Mouse (Mus musculus) MEL (cell line): ENCODE measurements around the gene Aox4. TPM values are rescaled to one million over a fixed set of nuclear protein-coding genes. Genes with fewer than 3 reads are reported as not detected.

ENCODE experiments used
- DNase-seq: peaks from one replicate; pipeline ENCODE4 v3.0.0; 2011; ENCODE audit warnings: low read depth, low spot score
- H3K27ac ChIP-seq: 2 replicates; pipeline ENCODE4 v1.5.1; 2012; ENCODE audit warnings: low read depth, mild to moderate bottlenecking, control low read depth, low read length, moderate library complexity; ENCODE audit not compliant: control insufficient read depth
- H3K27me3 ChIP-seq, 2 experiments: fragments of 150-350 bp in 1 of 2; sonication (generic) in 1 of 2; 2 replicates each; pipeline ENCODE4 v1.6.1; 2012; ENCODE audit warnings: low read length in 2 of 2, mild to moderate bottlenecking in 2 of 2, improper control_type of control experiment in 1 of 2, moderate library complexity in 1 of 2; ENCODE audit not compliant: insufficient read depth in 2 of 2, control insufficient read depth in 1 of 2
- H3K36me3 ChIP-seq, 2 experiments: 2 replicates each; pipeline ENCODE4 v1.6.1; 2012 to 2014; ENCODE audit warnings: low read length in 2 of 2, improper control_type of control experiment in 1 of 2, inconsistent platforms in 1 of 2, mild to moderate bottlenecking in 1 of 2; ENCODE audit not compliant: insufficient read depth in 2 of 2, control insufficient read depth in 1 of 2
- H3K4me1 ChIP-seq, 2 experiments: fragments of 150-350 bp in 1 of 2; sonication (generic) in 1 of 2; 2 replicates each; pipeline ENCODE4 v1.6.1; 2012; ENCODE audit warnings: low read length in 2 of 2, improper control_type of control experiment in 1 of 2, mild to moderate bottlenecking in 1 of 2; ENCODE audit not compliant: insufficient read depth in 2 of 2, control insufficient read depth in 1 of 2
- H3K4me3 ChIP-seq, 2 experiments: fragments of 150-350 bp in 1 of 2; sonication (generic) in 1 of 2; 2 replicates each; pipeline ENCODE4 v1.5.1; 2012; ENCODE audit warnings: low read depth in 2 of 2, low read length in 2 of 2, mild to moderate bottlenecking in 2 of 2, moderate library complexity in 2 of 2, control low read depth in 1 of 2, improper control_type of control experiment in 1 of 2; ENCODE audit not compliant: control insufficient read depth in 1 of 2, insufficient read depth in 1 of 2
- H3K79me2 ChIP-seq: 2 replicates; pipeline ENCODE4 v1.6.1; 2012; ENCODE audit warnings: mild to moderate bottlenecking, low read length, moderate library complexity; ENCODE audit not compliant: control insufficient read depth, poor library complexity, insufficient read depth
- H3K9ac ChIP-seq: 2 replicates; pipeline ENCODE4 v1.6.1; 2012; ENCODE audit warnings: low read depth, mild to moderate bottlenecking, control low read depth, low read length, moderate library complexity; ENCODE audit not compliant: control insufficient read depth, poor library complexity, severe bottlenecking
- H3K9me3 ChIP-seq: fragments of 150-350 bp; sonication (generic); replicated peaks from 2 replicates; pipeline ENCODE4 v1.6.1; 2012; ENCODE audit warnings: mild to moderate bottlenecking, low read length, improper control_type of control experiment, moderate library complexity; ENCODE audit not compliant: insufficient read depth
- BHLHE40 ChIP-seq: IDR thresholded peaks from 2 replicates; pipeline ENCODE4 v1.6.1; 2012; ENCODE audit warnings: low read depth, mild to moderate bottlenecking, inconsistent platforms, low read length, improper control_type of control experiment, borderline replicate concordance
- CHD2 ChIP-seq: IDR thresholded peaks from 2 replicates; pipeline ENCODE4 v1.6.1; 2011; ENCODE audit warnings: low read length, improper control_type of control experiment
- CTCF ChIP-seq, 3 experiments: IDR thresholded peaks in 2 of 3; conservative IDR thresholded peaks in 1 of 3; 2 replicates each; pipeline ENCODE4 v1.5.1; 2011 to 2012; ENCODE audit warnings: low read length in 3 of 3, low read depth in 2 of 3, mild to moderate bottlenecking in 2 of 3, improper control_type of control experiment in 1 of 3, inconsistent platforms in 1 of 3, mixed read lengths in 1 of 3, moderate library complexity in 1 of 3; ENCODE audit not compliant: control insufficient read depth in 1 of 3, insufficient read depth in 1 of 3, poor library complexity in 1 of 3, severe bottlenecking in 1 of 3
- E2F4 ChIP-seq: IDR thresholded peaks from 2 replicates; pipeline ENCODE4 v1.6.1; 2011; ENCODE audit warnings: low read depth, low read length, improper control_type of control experiment, borderline replicate concordance
- ELF1 ChIP-seq: IDR thresholded peaks from 2 replicates; pipeline ENCODE4 v1.6.1; 2014; ENCODE audit warnings: low read depth, mild to moderate bottlenecking, inconsistent platforms, low read length, improper control_type of control experiment, moderate library complexity
- ETS1 ChIP-seq: IDR thresholded peaks from 2 replicates; pipeline ENCODE4 v1.6.1; 2012; ENCODE audit warnings: low read depth, mild to moderate bottlenecking, inconsistent platforms, low read length, improper control_type of control experiment, moderate library complexity
- HCFC1 ChIP-seq: IDR thresholded peaks from 2 replicates; pipeline ENCODE4 v1.6.1; 2012; ENCODE audit warnings: low read depth, mild to moderate bottlenecking, inconsistent platforms, low read length, improper control_type of control experiment, moderate library complexity
- JUND ChIP-seq: IDR thresholded peaks from 2 replicates; pipeline ENCODE4 v1.6.1; 2011; ENCODE audit warnings: low read depth, mild to moderate bottlenecking, improper control_type of control experiment, low read length
- KAT2A ChIP-seq: conservative IDR thresholded peaks from 2 replicates; pipeline ENCODE4 v1.6.1; 2012; ENCODE audit warnings: low read depth, low read length, improper control_type of control experiment, inconsistent platforms
- MAFK ChIP-seq: IDR thresholded peaks from 2 replicates; pipeline ENCODE4 v1.6.1; 2011; ENCODE audit warnings: low read depth, mild to moderate bottlenecking, low read length, improper control_type of control experiment, borderline replicate concordance
- MXI1 ChIP-seq: IDR thresholded peaks from 2 replicates; pipeline ENCODE4 v1.6.1; 2011; ENCODE audit warnings: mild to moderate bottlenecking, low read depth, low read length, improper control_type of control experiment
- MYC ChIP-seq: IDR thresholded peaks from 2 replicates; pipeline ENCODE4 v1.6.1; 2011; ENCODE audit warnings: low read depth, mild to moderate bottlenecking, low read length, improper control_type of control experiment, moderate library complexity
- NRF1 ChIP-seq: IDR thresholded peaks from 2 replicates; pipeline ENCODE4 v1.6.1; 2014; ENCODE audit warnings: low read depth, mild to moderate bottlenecking, inconsistent platforms, low read length, improper control_type of control experiment, moderate library complexity; ENCODE audit not compliant: poor library complexity, insufficient read depth, severe bottlenecking
- POLR2A ChIP-seq, 2 experiments: IDR thresholded peaks; 2 replicates each; pipeline ENCODE4 v1.6.1; 2011 to 2012; ENCODE audit warnings: low read length in 2 of 2, mild to moderate bottlenecking in 2 of 2, control low read depth in 1 of 2, improper control_type of control experiment in 1 of 2, low read depth in 1 of 2, moderate library complexity in 1 of 2; ENCODE audit not compliant: control insufficient read depth in 1 of 2, insufficient read depth in 1 of 2, poor library complexity in 1 of 2
- POLR2AphosphoS2 ChIP-seq: IDR thresholded peaks from 2 replicates; pipeline ENCODE4 v1.6.1; 2011; ENCODE audit warnings: low read length, improper control_type of control experiment
- RAD21 ChIP-seq: IDR thresholded peaks from 2 replicates; pipeline ENCODE4 v1.6.1; 2011; ENCODE audit warnings: mild to moderate bottlenecking, low read depth, low read length, improper control_type of control experiment
- SMC3 ChIP-seq: IDR thresholded peaks from 2 replicates; pipeline ENCODE4 v1.6.1; 2011; ENCODE audit warnings: low read depth, low read length, improper control_type of control experiment
- TAL1 ChIP-seq: IDR thresholded peaks from 2 replicates; pipeline ENCODE4 v1.6.1; 2012; ENCODE audit warnings: mild to moderate bottlenecking, inconsistent platforms, low read length, moderate library complexity, mixed read lengths
- TBP ChIP-seq: IDR thresholded peaks from 2 replicates; pipeline ENCODE4 v1.8.0; 2011; ENCODE audit warnings: low read depth, low read length, improper control_type of control experiment
- TCF12 ChIP-seq: IDR thresholded peaks from 2 replicates; pipeline ENCODE4 v1.6.1; 2014; ENCODE audit warnings: low read depth, mild to moderate bottlenecking, inconsistent platforms, low read length, improper control_type of control experiment, moderate library complexity
- UBTF ChIP-seq: IDR thresholded peaks from 2 replicates; pipeline ENCODE4 v1.6.1; 2012; ENCODE audit warnings: low read depth, mild to moderate bottlenecking, inconsistent platforms, low read length, improper control_type of control experiment, moderate library complexity, borderline replicate concordance; ENCODE audit not compliant: insufficient read depth
- USF1 ChIP-seq: IDR thresholded peaks from 2 replicates; pipeline ENCODE4 v1.6.1; 2014; ENCODE audit warnings: low read depth, mild to moderate bottlenecking, inconsistent platforms, low read length, improper control_type of control experiment, moderate library complexity
- USF2 ChIP-seq, 2 experiments: IDR thresholded peaks; 2 replicates each; pipeline ENCODE4 v1.6.1; 2011 to 2012; ENCODE audit warnings: improper control_type of control experiment in 2 of 2, low read length in 2 of 2, borderline replicate concordance in 1 of 2, inconsistent platforms in 1 of 2, low read depth in 1 of 2, mild to moderate bottlenecking in 1 of 2; ENCODE audit not compliant: insufficient read depth in 1 of 2
- ZNF384 ChIP-seq: IDR thresholded peaks from 2 replicates; pipeline ENCODE4 v1.6.1; 2012; ENCODE audit warnings: low read depth, mild to moderate bottlenecking, inconsistent platforms, low read length, improper control_type of control experiment
- polyA plus RNA-seq, 2 experiments: library from polyadenylated mRNA; stranded (reverse) in 1 of 2; unstranded in 1 of 2; fragments of >175 nt in 1 of 2; fragments of >200 nt in 1 of 2; gene quantifications; 2 replicates each; pipeline versions ENCODE4 v1.2.1 to v1.2.4; 2012; ENCODE audit warnings: low replicate concordance in 2 of 2, low read depth in 1 of 2; ENCODE audit not compliant: insufficient read length in 2 of 2, insufficient read depth in 1 of 2, missing spikeins in 1 of 2
- total RNA-seq: library from RNA; depleted of rRNA; stranded (reverse); fragments of 300-350 nt; gene quantifications from 2 replicates; pipeline ENCODE4 v1.2.3, GENCODE M21; 2012

Gene Aox4
- total and polyA plus RNA-seq, 3 experiments, result not detected

GRCm38 (mm10) chr1:58198386-58198785, 11.8 kb upstream of the Aox4 start:
- TF ChIP-seq MXI1 (no peak), HCFC1 (no peak), USF2 (IDR thresholded peaks at IDR 0.05; ENCODE audit: borderline replicate concordance in 1 of 2, insufficient read depth in 1 of 2, low read depth in 1 of 2, low read length in 2 of 2) (no peak), BHLHE40 (no peak), ELF1 (no peak), UBTF (no peak), TAL1 (no peak), TBP (no peak), CTCF (IDR thresholded peaks at IDR 0.05 in 2 of 3, conservative IDR thresholded peaks at IDR 0.05 in 1 of 3; ENCODE audit: control insufficient read depth in 1 of 3, insufficient read depth in 1 of 3, low read depth in 2 of 3, low read length in 3 of 3, poor library complexity in 1 of 3, severe bottlenecking in 1 of 3) (no peak), JUND (no peak), E2F4 (no peak), MAFK (no peak)

GRCm38 (mm10) chr1:58212805-58213204, 2.6 kb downstream of the Aox4 start:
- Histone ChIP-seq H3K4me3 (no peak overlapping the region), H3K4me1 (no peaks in the 10 kb centered on the region), H3K79me2 (no peaks in the 10 kb centered on the region), H3K9me3 (no peaks in the 10 kb centered on the region), H3K27ac (no peak overlapping the region), H3K27me3 (no peaks in the 10 kb centered on the region), H3K9ac (no peak overlapping the region), H3K36me3 (no peaks in the 10 kb centered on the region)
- DNase-seq, result no peak
- TF ChIP-seq E2F4 (no peak), CHD2 (no peak), KAT2A (no peak), TAL1 (no peak), POLR2A (IDR thresholded peaks at IDR 0.05; ENCODE audit: control insufficient read depth in 1 of 2, insufficient read depth in 1 of 2, low read depth in 1 of 2, low read length in 2 of 2, poor library complexity in 1 of 2) (no peak), USF1 (no peak), TCF12 (no peak), SMC3 (no peak), ETS1 (no peak), ZNF384 (no peak), UBTF (no peak), ELF1 (no peak), MYC (no peak), POLR2AphosphoS2 (no peak), RAD21 (no peak), NRF1 (no peak)

More at GRCm38 (mm10) chr1:58198386-58198785, 11.8 kb upstream of the Aox4 start:
- Histone ChIP-seq H3K9me3 (no peaks in the 10 kb centered on the region), H3K36me3 (no peaks in the 10 kb centered on the region), H3K9ac (no peak overlapping the region), H3K79me2 (no peaks in the 10 kb centered on the region), H3K27ac (no peak overlapping the region), H3K4me3 (no peak overlapping the region), H3K4me1 (no peaks in the 10 kb centered on the region), H3K27me3 (no peaks in the 10 kb centered on the region; a peak in 1 of 4 replicates)
- DNase-seq, result no peak
